Mouse (Mus musculus) kidney, adult 2 months (tissue): ENCODE measurements around the gene Siva1.

Experiments used
- CTCF ChIP-seq: fragments of 200-500 bp; conservative IDR thresholded peaks from 2 replicates; pipeline ENCODE4 v1.5.1; 2011; ENCODE audit warnings: low read depth, mild to moderate bottlenecking, control low read depth, low read length, moderate library complexity, mixed read lengths; ENCODE audit not compliant: insufficient read depth, insufficient read length
- POLR2A ChIP-seq: fragments of 200-500 bp; IDR thresholded peaks from one replicate; pipeline ENCODE4 v1.6.1; 2011; ENCODE audit warnings: low read depth, low read length, control low read depth

GRCm38 (mm10) chr12:112651778-112652439 lies 7.4 kb downstream of the Siva1 start:
- no peak for TF ChIP-seq CTCF
- TF ChIP-seq POLR2A, result no peak
